Mouse (Mus musculus): ENCODE measurements around the gene Adh4. TPM values are rescaled to one million over a fixed set of nuclear protein-coding genes. Genes with fewer than 3 reads are reported as not detected.
"Not testable (repeated sequence)": the region's sequence is repeated elsewhere in the genome, so short reads cannot be mapped to it uniquely, and the experiment has no call there.

Gene Adh4
- polyA plus RNA-seq, 1 experiment from 2014 or later, result not detected

DNA sequence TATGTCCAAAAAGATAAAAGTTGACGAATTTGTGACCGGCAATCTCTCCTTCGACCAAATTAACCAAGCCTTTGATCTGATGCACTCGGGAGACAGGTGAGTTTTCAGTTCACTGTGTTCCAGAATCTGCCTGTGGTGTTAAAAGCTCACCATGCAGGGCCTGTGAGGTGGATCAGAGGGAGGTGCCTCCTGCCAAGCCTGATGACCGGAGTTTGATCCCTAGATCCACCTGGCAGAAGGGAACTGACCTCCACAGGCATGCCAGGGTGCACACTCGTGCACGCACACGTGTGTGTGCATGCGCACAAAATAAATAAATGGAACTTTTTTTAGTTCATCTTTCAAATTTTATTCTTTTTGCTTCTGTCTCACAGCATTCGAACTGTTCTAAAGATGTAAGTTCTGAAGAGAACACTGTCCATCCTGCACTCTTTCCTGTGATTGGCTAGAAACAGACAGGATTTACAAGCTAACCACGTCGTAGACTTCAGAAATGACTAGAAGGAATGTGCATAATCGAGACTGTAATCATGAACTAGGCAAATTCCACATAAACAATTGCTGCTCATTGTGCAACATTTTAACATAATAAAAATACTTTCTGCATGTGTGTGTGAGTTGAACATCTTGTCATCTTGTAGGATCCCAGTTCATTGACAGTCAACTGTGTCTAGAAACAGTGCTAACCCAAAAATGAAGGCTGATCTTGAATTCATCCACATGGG lies 39.6 kb downstream of the Adh4 start:
- no peak for DNase-seq (ENCODE audit: low spot score)
- Histone ChIP-seq H3K9me3 (replicated peaks) (no peaks in the 10 kb centered on the region), H3K36me3 (peaks cover 99% of the 10 kb centered on the region), H3K4me1 (no peaks in the 10 kb centered on the region), H3K27me3 (ENCODE audit: low read depth, poor library complexity, severe bottlenecking) (no peaks in the 10 kb centered on the region), H3K27ac (replicated peaks) (no peak overlapping the region), H3K4me3 (no peak overlapping the region)
- 96% methylated on average over 13 of the region's 13 CpGs for WGBS

DNA sequence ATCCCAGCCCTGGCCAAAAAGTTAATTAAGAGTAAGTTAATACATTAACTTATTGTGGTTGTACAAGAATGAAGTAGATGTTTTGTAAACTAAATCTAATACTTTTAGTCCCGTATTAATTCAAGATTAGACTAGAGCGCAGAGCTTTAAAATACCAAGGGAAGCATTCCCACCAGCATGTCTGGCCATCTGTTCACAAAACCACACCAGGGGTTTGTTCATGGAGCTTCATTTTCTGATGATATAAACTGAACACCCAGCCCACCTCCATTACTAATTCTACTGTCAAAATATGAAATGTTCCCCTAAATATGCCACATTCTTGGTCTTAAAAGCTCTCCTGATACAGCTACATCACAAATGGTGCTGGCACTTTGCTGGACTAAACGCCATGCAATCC lies 43.2 kb downstream of the Adh4 start:
- peaks cover 97% of the 10 kb centered on the region for H3K36me3 ChIP-seq
- WGBS, result 96% methylated on average over 3 of the region's 3 CpGs
- no peaks in the 10 kb centered on the region for H3K9me3 ChIP-seq (replicated peaks)
- no peak for DNase-seq (ENCODE audit: low spot score)
- no peaks in the 10 kb centered on the region for H3K4me1 ChIP-seq
- no peaks in the 10 kb centered on the region for H3K27me3 ChIP-seq (ENCODE audit: low read depth, poor library complexity, severe bottlenecking)
- no peak overlapping the region for H3K4me3 ChIP-seq
- no peak overlapping the region for H3K27ac ChIP-seq (replicated peaks)

DNA sequence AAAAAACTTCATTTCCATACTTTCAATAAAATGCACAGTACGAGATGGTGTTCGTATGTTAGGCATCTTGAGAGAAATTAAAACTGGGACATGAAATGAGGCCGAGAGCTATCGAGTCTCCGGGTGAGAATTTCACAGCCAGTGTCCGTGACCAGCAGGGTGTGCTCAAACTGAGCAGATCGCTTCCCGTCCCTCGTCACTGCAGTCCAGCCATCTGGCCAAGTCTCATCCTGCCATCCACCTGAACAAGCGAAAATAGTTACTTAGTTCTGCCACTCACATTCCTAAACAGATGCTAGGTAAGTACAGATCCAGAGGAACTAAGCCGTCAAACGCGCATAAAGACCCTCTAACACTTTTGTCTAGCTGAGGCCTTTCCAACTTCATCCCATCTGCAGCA lies 45.0 kb downstream of the Adh4 start:
- Histone ChIP-seq H3K4me3 (no peak overlapping the region), H3K27ac (replicated peaks) (no peak overlapping the region), H3K9me3 (replicated peaks) (no peaks in the 10 kb centered on the region), H3K4me1 (no peaks in the 10 kb centered on the region), H3K36me3 (peaks cover 95% of the 10 kb centered on the region), H3K27me3 (ENCODE audit: low read depth, poor library complexity, severe bottlenecking) (no peaks in the 10 kb centered on the region)
- no peak for DNase-seq (ENCODE audit: low spot score)
- 90% methylated on average over 13 of the region's 13 CpGs for WGBS

GRCm38 (mm10) chr3:138461832-138462231 lies 46.6 kb downstream of the Adh4 start:
- H3K27ac ChIP-seq (replicated peaks), result no peak overlapping the region
- no peak for DNase-seq (ENCODE audit: low spot score)
- H3K27me3 ChIP-seq (ENCODE audit: low read depth, poor library complexity, severe bottlenecking), result no peaks in the 10 kb centered on the region
- WGBS, result 90% methylated on average over 3 of the region's 3 CpGs
- H3K9me3 ChIP-seq (replicated peaks), result no peaks in the 10 kb centered on the region
- no peak overlapping the region for H3K4me3 ChIP-seq
- peaks cover 93% of the 10 kb centered on the region for H3K36me3 ChIP-seq
- H3K4me1 ChIP-seq, result no peaks in the 10 kb centered on the region

DNA sequence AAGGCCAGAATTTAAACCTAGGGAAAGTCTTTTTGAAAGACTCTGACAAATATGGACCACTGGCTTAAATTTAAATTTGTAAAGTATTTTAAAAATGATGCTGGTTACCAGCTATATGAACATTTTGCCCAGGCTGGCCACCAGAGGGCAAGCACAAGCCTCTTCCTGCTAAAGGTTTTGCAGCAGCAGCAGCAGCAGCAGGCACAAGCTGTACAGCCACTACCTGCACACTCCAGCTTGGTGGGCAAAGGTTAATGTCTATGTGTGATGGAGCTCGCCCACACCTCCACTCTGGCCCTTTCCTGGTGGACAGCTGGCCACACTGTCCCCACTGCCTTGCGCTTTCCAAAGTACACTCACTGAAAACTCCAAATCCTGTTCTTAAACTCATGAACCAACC lies 47.9 kb downstream of the Adh4 start:
- peaks cover 93% of the 10 kb centered on the region for H3K36me3 ChIP-seq
- H3K4me1 ChIP-seq, result no peaks in the 10 kb centered on the region
- H3K27ac ChIP-seq (replicated peaks), result no peak overlapping the region
- DNase-seq (ENCODE audit: low spot score), result peak; percentile 42
- no peaks in the 10 kb centered on the region for H3K9me3 ChIP-seq (replicated peaks)
- 86% methylated on average over 2 of the region's 2 CpGs for WGBS
- H3K27me3 ChIP-seq (ENCODE audit: low read depth, poor library complexity, severe bottlenecking), result no peaks in the 10 kb centered on the region
- no peak overlapping the region for H3K4me3 ChIP-seq

DNA sequence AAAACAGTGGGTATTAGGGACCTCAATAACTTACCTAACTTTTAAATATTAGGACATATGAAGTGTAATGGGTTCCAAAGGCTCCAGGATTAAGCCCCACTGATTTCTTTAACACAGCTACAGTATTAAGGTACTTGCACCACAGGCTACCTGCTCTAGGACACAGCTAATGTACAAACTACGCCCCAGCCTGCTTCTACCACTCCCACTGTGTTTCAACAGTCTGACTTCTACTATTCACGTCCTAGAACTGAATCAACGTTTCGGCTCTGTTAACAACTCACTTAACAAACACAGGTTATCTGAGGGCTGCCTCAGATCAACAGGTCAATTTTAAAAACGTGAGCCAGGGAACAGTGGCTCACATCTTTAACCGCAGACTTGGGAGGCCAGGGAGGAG lies 48.5 kb downstream of the Adh4 start:
- no peak overlapping the region for H3K27ac ChIP-seq (replicated peaks)
- no peaks in the 10 kb centered on the region for H3K9me3 ChIP-seq (replicated peaks)
- no peak overlapping the region for H3K4me3 ChIP-seq
- DNase-seq (ENCODE audit: low spot score), result no peak
- H3K27me3 ChIP-seq (ENCODE audit: low read depth, poor library complexity, severe bottlenecking), result no peaks in the 10 kb centered on the region
- H3K4me1 ChIP-seq, result no peaks in the 10 kb centered on the region
- peaks cover 93% of the 10 kb centered on the region for H3K36me3 ChIP-seq
- WGBS, result 92% methylated on average over 6 of the region's 6 CpGs

DNA sequence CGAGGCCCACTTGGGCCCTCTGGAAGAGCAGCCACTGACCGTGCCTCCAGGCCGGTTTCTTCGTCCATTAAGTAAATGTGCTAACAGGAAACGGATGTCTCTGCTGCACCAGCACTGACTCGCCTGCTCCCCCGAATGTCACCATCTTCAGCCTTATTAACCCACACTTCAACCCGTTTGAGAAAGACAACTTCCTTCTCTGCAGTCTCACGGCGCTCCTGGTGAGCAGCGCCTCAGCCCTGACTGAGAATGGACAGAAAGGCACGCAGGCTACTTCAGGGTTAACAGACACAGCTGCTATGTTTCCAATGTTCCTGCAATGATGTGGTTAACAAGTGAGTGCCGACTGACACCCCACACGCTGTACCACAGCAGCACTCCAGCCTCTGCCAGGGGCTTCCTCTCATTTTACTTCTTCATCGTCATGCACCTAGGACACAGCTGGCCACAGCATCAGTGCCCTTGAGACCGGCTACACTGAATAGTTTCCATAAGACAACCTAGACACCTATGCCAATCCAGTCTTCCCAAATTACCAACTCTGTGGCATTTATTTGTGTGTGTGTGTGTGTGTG lies 49.4 kb downstream of the Adh4 start:
- peaks cover 93% of the 10 kb centered on the region for H3K36me3 ChIP-seq
- H3K27ac ChIP-seq (replicated peaks), result no peak overlapping the region
- H3K9me3 ChIP-seq (replicated peaks), result no peaks in the 10 kb centered on the region
- no peak for DNase-seq (ENCODE audit: low spot score)
- H3K27me3 ChIP-seq (ENCODE audit: low read depth, poor library complexity, severe bottlenecking), result no peaks in the 10 kb centered on the region
- H3K4me3 ChIP-seq, result no peak overlapping the region
- no peaks in the 10 kb centered on the region for H3K4me1 ChIP-seq
- 93% methylated on average over 16 of the region's 16 CpGs for WGBS

GRCm38 (mm10) chr3:138466656-138467055 lies 51.4 kb downstream of the Adh4 start:
- H3K9me3 ChIP-seq (replicated peaks); H3K27ac ChIP-seq (replicated peaks); H3K27me3 ChIP-seq (ENCODE audit: low read depth, poor library complexity, severe bottlenecking); DNase-seq (ENCODE audit: low spot score); H3K4me3 ChIP-seq; H3K4me1 ChIP-seq: not testable (repeated sequence)
- peaks cover 93% of the 10 kb centered on the region for H3K36me3 ChIP-seq
- 97% methylated on average over 1 of the region's 1 CpGs for WGBS

DNA sequence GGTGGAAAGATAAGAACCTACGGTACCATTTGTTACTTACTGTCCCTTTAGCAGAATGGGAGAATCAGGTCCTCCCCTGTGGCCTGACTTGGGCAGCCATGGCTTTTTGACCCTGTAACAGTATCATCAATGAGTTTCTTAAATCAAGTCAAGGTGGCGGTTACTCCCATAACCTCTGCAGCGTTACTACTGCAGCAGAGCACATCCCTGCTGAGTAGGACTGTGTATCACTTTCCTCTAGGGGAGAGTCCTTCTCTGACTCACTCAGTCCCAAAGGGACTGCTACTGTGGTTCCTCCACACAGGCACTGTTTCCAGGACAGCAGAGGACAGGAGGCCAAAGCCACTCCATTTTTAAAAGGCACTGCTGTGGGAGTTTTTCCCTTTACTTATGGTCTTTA lies 55.8 kb downstream of the Adh4 start:
- Histone ChIP-seq H3K9me3 (replicated peaks) (no peaks in the 10 kb centered on the region), H3K27ac (replicated peaks) (no peak overlapping the region), H3K4me3 (no peak overlapping the region), H3K27me3 (ENCODE audit: low read depth, poor library complexity, severe bottlenecking) (no peaks in the 10 kb centered on the region), H3K36me3 (peaks cover 82% of the 10 kb centered on the region), H3K4me1 (no peaks in the 10 kb centered on the region)
- no peak for DNase-seq (ENCODE audit: low spot score)
- WGBS, result 88% methylated on average over 3 of the region's 3 CpGs

DNA sequence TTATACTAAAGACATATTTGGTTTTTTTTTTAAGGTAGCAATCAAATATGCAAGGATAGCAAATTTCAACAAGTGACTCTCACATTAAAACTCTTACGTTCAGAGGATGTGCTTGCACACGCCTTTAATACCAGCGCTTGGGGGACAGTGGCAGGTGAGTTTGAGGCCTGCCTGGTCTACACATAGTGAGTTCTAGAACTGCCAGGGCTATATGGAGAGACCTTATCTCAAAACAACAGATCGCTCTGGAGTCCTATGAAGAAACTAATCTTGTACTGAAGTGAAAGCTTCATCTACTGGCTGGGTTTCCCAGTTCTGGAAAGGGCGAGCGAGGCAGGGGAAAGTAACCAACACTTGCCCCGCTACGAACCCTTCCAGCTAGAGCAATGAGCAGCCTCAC lies 64.2 kb downstream of the Adh4 start:
- H3K9me3 ChIP-seq (replicated peaks), result peaks cover under 1% of the 10 kb centered on the region
- no peaks in the 10 kb centered on the region for H3K27me3 ChIP-seq (ENCODE audit: low read depth, poor library complexity, severe bottlenecking)
- no peaks in the 10 kb centered on the region for H3K4me1 ChIP-seq
- no peak for DNase-seq (ENCODE audit: low spot score)
- no peak overlapping the region for H3K4me3 ChIP-seq
- 94% methylated on average over 8 of the region's 8 CpGs for WGBS
- H3K36me3 ChIP-seq, result peaks cover 81% of the 10 kb centered on the region
- no peak overlapping the region for H3K27ac ChIP-seq (replicated peaks)

Other genes starting within 250 kb of the Adh4 start
- gene 4930579F01Rik, start 221.6 kb upstream of the Adh4 start, polyA plus RNA-seq (2016; fragmentation: Nextera tagmentation; extraction: Ambion mirVana), result not detected in 2 replicates
- gene Adh7, start 197.7 kb upstream of the Adh4 start, polyA plus RNA-seq (2016; fragmentation: Nextera tagmentation; extraction: Ambion mirVana), result 0.25 TPM in 1 of 2 replicates, not detected in the other
- 0.14 TPM in 1 of 2 replicates, not detected in the other for gene Adh1, start 154.5 kb upstream of the Adh4 start, polyA plus RNA-seq (2016; fragmentation: Nextera tagmentation; extraction: Ambion mirVana)
- gene Adh6a, start 102.2 kb upstream of the Adh4 start, polyA plus RNA-seq (2016; fragmentation: Nextera tagmentation; extraction: Ambion mirVana), result not detected in 2 replicates
- gene Adh6b, start 73.7 kb upstream of the Adh4 start, polyA plus RNA-seq (2016; fragmentation: Nextera tagmentation; extraction: Ambion mirVana), result 0.47 and 1.0 TPM in 2 replicates
- 266 and 280 TPM in 2 replicates for gene Adh5, start 27.6 kb downstream of the Adh4 start, polyA plus RNA-seq (2016; fragmentation: Nextera tagmentation; extraction: Ambion mirVana)
- gene Metap1, start 74.0 kb downstream of the Adh4 start, polyA plus RNA-seq (2016; fragmentation: Nextera tagmentation; extraction: Ambion mirVana), result 47.9 and 48.0 TPM in 2 replicates
- gene Eif4e, start 110.7 kb downstream of the Adh4 start, polyA plus RNA-seq (2016; fragmentation: Nextera tagmentation; extraction: Ambion mirVana), result 482 and 499 TPM in 2 replicates

All from midbrain, embryonic 10.5 days (tissue).